Mouse (Mus musculus) T-helper 2 cell (primary cell): ENCODE measurements around the gene Olfr275.
"Not testable (repeated sequence)": the region's sequence is repeated elsewhere in the genome, so short reads cannot be mapped to it uniquely, and the experiment has no call there.

Experiments used
- in situ Hi-C: fragments of 300-600 bp; cut with MboI, MseI; formaldehyde crosslinking; loops from one replicate; pipeline ENCODE4 v1.15.1; 2025; ENCODE audit warnings: high pct_unique_total_duplicates

The Olfr275 gene

DNA sequence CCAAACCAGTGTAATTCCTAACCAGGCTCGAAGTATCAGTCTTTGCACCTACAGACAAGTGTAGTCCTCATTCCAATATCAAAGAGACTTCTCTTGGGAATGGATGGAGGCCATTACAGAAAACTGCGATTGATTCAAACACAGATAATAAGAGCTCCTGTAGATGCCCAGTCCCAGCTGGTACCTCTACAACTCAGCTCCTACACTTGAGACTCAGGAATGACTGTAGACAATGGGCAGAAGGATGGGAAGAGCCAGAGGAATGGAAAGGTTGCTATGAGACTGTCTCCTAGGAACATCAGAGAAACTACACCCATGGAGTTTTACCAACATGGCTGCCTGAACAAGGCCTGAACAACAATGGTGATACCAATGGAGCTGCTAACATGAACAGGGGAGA lies at the start of gene Olfr275:
Gene Olfr275, plus strand, starts transcription at position 301 of the 400 bp plus-strand sequence.
- in situ Hi-C loops = no loop called here

DNA sequence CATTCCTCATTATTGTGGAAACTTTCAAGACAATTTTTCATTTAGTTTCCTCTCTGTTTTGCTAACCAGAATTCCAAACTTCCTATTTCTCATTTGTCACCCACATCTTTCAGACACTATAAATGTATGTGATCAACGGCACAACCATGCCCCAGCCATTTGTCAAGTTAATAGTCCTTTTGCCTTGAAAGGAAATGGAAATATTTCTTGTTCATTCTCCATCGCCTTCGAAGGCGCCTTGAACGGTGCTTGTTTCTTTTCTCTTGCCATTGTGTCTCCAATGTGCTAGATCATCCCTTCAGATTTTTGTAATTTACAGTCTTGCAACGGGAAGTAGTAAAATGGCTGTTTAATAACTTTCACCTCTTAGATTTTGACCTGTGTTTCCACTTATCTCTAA lies 48.8 kb upstream of the Olfr275 start:
- in situ Hi-C loops = no loop called here

DNA sequence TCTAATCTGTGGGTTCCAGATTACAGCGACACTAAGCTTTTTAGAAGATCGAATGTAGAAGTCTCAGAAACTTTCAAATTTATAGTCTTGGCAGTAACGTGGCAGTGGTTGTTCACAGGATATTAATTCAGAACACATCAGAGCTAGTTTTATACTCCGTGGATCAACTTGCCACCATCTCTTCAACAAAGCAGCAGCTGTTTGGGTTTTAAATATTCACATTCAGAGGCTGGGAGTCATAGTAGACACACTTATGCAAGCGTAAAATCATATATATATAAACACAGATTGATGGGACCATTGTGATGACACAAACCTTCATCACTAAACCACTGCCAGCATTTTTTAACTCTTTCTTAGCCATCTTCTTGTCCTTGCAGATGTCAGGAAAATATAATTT lies 42.2 kb upstream of the Olfr275 start:
- in situ Hi-C loops = loop anchor here (10.0 kb wide), 1 partner anchor 107 kb away; no protein-coding TSS in a partner anchor

DNA sequence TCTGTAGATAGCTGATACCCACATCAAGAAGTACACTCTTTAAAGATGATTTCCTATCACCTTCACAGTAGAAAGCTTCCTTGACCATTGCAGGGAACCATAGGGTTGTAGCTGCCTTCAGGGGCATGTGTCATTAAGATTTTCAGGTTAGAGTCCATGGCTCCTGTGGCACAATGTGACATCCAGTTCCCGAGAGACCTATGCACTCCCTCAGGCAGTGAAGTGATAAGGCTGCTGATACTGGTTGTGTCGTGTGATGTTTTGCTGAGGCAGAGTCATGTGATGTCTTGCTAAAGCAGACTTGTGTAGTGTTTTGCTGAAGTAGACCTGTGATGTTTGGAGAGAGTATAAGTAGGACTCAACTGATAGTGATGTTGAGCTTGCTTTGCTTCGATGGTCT lies 14.4 kb upstream of the Olfr275 start:
- in situ Hi-C loops = no loop called here

DNA sequence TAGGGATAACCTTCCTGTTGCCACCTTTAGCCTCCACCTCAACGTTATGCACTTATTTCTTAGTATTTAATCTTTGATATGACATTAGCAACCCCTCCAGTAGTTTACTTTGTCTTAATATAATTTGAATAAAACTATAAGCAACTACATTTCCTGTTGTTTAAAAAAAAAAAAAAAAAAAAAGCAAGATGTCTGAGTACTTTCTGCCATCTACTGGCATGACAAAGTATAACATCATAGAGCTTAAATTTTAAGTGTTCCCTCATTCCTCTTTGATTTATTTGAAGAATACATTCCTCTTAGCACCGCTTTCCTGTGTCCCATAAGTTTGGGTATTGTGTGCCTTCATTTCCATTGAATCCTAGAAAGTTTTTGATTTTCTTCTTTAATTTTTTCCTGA lies 2.5 kb upstream of the Olfr275 start:
- in situ Hi-C loops = no loop called here

DNA sequence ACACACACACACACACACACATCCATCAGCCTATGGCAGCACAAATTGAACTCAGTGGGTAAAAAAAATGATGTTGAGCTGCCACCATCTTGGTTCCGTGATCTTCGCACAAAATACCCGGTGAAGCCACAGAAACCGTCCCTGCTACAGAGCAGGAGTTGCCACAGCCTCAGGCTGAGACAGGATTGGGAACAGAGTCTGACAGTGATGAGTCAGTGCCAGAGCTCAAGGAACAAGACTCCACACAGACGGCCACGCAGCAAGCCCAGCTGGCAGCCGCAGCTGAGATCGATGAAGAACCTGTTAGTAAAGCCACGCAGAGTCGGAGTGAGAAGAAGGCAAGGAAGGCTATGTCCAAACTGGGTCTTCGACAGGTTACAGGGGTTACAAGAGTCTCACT lies 7.0 kb downstream of the Olfr275 start:
- in situ Hi-C loops = no loop called here

DNA sequence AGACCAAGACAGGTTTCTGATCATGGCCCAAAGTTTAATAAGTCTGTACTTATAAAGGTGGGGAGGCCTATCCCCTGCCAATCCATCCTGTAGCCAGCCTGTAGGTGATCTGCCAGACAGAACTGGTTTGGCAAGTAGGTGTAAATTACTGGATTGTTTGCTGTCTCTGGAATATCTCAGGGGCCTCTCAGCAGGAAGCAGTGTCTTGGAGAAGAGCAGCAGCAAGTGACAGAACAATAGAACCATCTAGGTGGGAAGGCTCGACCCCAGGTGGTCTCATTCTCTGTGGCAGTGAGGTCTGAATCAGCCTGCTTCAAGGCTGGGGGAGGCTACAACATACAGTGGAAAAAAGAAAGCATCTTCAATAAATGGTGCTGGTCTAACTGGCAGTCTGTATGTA lies 31.0 kb downstream of the Olfr275 start:
- in situ Hi-C loops = not testable (repeated sequence)

DNA sequence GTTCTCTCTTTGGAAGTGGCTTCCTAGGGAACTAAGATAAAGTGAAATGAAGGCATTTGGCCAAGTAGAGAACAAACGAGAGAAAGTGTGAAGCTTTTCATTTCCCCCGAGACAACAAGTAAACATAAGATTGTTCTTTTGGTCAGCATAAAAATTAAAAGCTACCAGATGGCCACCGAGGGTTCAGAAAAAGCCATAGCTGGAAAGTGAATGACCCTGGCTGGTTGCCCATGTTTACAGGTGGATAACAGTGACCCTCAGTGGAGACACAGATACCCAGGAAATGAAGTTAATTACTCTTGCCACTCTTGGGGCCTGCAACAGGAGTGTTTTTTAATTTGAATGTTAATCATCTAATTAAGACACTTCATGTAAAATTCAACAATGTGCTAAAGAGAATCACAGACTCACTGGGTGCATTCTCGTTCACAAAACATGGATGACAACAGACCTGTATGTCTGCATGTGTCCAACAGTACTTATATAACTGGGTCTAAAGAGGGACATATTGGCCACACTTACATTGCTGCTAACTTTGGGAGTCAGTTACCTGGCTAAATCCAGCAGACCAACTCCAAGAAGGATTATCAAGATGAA lies 34.7 kb downstream of the Olfr275 start:
- in situ Hi-C loops = no loop called here

DNA sequence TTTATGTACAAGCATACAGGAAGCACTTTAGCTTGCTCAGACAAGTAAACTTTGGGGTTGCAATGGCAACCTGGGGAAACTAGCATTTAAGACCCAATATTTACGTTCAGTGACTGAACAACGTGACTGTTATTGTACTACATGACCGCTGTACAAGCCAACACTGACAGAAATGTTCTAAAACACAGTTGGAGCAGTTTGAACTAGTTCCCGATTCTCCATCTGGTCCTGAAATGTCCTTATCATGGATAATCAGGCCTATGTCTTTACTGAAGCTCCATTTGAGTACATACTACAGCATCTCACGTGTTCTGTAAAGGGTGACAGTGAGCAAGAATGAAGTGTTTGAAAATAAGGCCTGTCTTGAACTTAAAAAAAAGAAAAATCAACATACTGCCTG lies 35.3 kb downstream of the Olfr275 start:
- in situ Hi-C loops = no loop called here

DNA sequence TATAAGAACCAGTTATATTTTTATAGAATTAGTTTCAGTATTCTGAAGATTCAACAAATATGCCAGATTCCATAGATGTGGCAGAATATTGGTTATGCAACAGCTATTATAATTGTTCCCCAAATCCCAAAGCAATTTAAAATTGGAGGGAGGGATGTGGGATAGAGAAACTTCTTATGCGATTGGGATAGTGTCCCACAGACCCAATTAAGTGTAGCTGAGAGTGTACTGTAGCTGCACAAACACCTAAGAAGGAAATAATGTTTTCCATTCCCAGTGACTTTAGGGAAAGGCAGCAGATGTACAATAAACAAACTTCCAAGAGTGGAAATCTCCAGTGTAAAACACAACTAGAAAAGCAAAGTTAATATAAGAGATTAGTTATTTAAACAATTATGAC lies 44.7 kb downstream of the Olfr275 start, which contains the start of gene Olfr273:
Gene Olfr273, minus strand, starts transcription at position 101 of the 400 bp plus-strand sequence.
- in situ Hi-C loops = no loop called here

DNA sequence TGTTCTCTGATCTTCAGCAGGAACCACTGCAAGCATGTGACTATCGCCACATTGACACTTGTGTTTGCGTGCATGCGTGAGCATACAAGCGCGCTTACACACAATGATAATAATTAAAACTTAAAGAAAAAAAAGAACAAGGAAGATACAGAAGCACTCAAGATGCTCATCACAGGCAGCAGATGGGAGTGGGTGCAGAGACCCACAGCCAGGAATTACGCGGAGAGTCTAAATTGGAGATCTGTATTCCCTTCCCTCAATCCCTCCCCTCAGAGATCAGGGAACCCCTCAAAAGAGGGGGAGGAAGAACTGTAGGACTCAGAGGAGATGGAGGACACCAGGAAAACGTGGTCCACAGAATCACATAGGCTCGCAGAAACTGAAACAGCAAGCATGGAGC lies 49.8 kb downstream of the Olfr275 start:
- in situ Hi-C loops = no loop called here
